Mouse (Mus musculus) liver, postnatal 0 days (tissue): ENCODE data around the gene Ccdc40. TPM values are rescaled to one million over a fixed set of nuclear protein-coding genes. Genes with fewer than 3 reads are reported as not detected.
A peak's percentile ranks its signal among the peaks of the same experiment; 100 is the strongest.

Experiments
- ATAC-seq: fragments of 200-750 bp; cut with Nextera tagmentation; 2 replicates; pipeline ENCODE4 v1.8.0; 2017; ENCODE audit warnings: mild to moderate bottlenecking, moderate library complexity
- DNase-seq: peaks from one replicate; pipeline ENCODE4 v3.0.0-alpha.2; 2016
- H3K27ac ChIP-seq: fragments of 300-500 bp; sonication (generic); 2 replicates; pipeline ENCODE4 v1.5.1; 2014; ENCODE audit warnings: antibody characterized with exemption, moderate library complexity, mild to moderate bottlenecking, low read depth
- H3K27me3 ChIP-seq: fragments of 300-500 bp; sonication (generic); 2 replicates; pipeline ENCODE4 v1.6.1; 2014; ENCODE audit warnings: low read length, control low read depth, mixed read lengths; ENCODE audit not compliant: insufficient read depth
- H3K36me3 ChIP-seq: fragments of 300-500 bp; sonication (generic); replicated peaks from 2 replicates; pipeline ENCODE4 v1.6.1; 2014; ENCODE audit warnings: mild to moderate bottlenecking, control low read depth, low read length, moderate library complexity, mixed read lengths; ENCODE audit not compliant: insufficient read depth
- H3K4me1 ChIP-seq: fragments of 300-500 bp; sonication (generic); 2 replicates; pipeline ENCODE4 v1.6.1; 2014; ENCODE audit warnings: antibody characterized with exemption, mild to moderate bottlenecking, control low read depth; ENCODE audit not compliant: insufficient read depth
- H3K4me2 ChIP-seq: fragments of 300-500 bp; sonication (generic); 2 replicates; pipeline ENCODE4 v1.6.1; 2014; ENCODE audit warnings: low read depth, mild to moderate bottlenecking, low read length, moderate library complexity, mixed read lengths
- H3K4me3 ChIP-seq: fragments of 300-500 bp; sonication (generic); 2 replicates; pipeline ENCODE4 v1.5.1; 2014; ENCODE audit warnings: low read depth, low read length
- H3K9ac ChIP-seq: fragments of 300-500 bp; sonication (generic); replicated peaks from 2 replicates; pipeline ENCODE4 v1.6.1; 2014; ENCODE audit warnings: mild to moderate bottlenecking, moderate library complexity
- H3K9me3 ChIP-seq: fragments of 300-500 bp; sonication (generic); 2 replicates; pipeline ENCODE4 v1.6.1; 2016; ENCODE audit warnings: mild to moderate bottlenecking, control low read depth, low read length, mixed read lengths
- CTCF ChIP-seq: sonication (generic); IDR thresholded peaks from 2 replicates; pipeline ENCODE4 v1.5.1; 2016; ENCODE audit warnings: antibody characterized with exemption, low read depth
- EP300 ChIP-seq: IDR thresholded peaks from 2 replicates; pipeline ENCODE4 v1.6.1; 2016; ENCODE audit warnings: antibody characterized with exemption, low read depth, mild to moderate bottlenecking
- WGBS: fragments of 180-500 bp; shearing (Covaris S2); extraction: QIAGEN DNeasy Blood & Tissue Kit; methylation state at CpG from one replicate; pipeline ENCODE4 v1.1.7; 2014; ENCODE audit not compliant: insufficient replicate concordance; 5-methylcytosine and 5-hydroxymethylcytosine counted together
- polyA plus RNA-seq: library from polyadenylated mRNA; unstranded; fragments of >200 nt; fragmentation: Nextera tagmentation; extraction: Ambion mirVana; gene quantifications from 2 replicates; pipeline ENCODE4 v1.2.1, GENCODE M21; 2015

Gene Ccdc40
- polyA plus RNA-seq, 1 experiment from 2014 or later = 0.95 TPM

DNA sequence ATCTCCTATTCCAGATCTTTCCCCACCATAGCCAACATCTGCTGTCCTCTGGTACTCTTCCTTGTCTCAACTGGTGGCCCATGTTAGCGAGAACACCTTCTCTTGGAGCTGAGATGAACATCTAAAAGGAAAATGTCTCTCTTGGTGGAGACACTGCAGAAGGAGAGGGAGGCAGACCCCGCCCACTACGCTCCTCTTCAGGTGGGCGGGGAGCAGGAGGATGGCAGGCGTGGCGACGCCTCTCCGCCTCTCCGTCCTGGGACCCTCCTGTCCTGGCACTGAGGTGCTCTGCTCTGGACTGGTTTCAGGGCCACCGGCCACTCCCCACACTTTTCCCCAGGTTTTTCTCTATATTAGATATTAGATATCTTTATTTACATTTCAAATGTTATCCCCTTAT, 82.2 kb downstream of the Ccdc40 start:
- TF ChIP-seq EP300 (no peak), CTCF (no peak)
- Histone ChIP-seq H3K27ac (no peak overlapping the region), H3K27me3 (0 out of 2 replicates have a peak, but pooled peaks cover 4% of the 10 kb centered on the region), H3K4me2 (no peak overlapping the region), H3K4me3 (no peak overlapping the region), H3K4me1 (no peaks in the 10 kb centered on the region), H3K36me3 (no peaks in the 10 kb centered on the region), H3K9ac (no peak overlapping the region), H3K9me3 (no peaks in the 10 kb centered on the region)
- WGBS = 22% methylated on average over 10 of the region's 10 CpGs
- DNase-seq = no peak
- ATAC-seq = no peak

DNA sequence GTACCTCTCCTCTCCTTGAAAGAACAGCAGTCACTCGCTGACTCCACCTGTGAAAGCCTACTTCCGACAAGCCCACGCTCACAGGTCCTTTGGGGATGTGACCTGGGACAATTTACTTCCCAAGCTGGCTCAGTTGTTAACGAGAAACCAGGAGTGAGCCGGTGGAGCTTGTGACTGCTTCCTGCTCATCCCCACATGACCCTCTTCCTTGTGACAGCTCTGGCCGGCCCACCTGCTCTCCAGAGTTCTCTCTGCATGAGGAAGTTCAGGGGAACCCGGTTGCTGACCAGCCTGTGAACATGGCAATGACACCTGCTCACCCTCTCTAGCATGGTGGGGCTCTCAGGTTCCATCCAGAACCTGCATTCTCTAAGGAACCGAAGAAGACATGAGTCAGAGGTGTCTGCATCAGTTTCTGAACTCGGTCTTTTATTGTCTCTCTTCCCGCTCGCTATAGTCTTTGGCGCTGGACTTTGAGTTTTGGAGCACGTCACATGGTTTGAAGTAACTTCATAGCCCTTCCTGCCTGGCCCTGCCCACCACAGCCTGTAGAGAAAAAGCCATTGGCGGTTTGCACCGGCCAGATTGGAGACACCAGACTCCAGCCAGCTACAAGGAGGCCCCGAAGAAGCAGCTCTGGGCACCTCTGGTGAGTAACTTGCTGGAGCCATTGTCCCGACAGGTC, 86.0 kb downstream of the Ccdc40 start:
- H3K36me3 ChIP-seq = no peaks in the 10 kb centered on the region
- 0 out of 2 replicates have a peak, but pooled peaks cover 4% of the 10 kb centered on the region for H3K27me3 ChIP-seq
- TF ChIP-seq EP300 (no peak), CTCF (no peak)
- H3K9ac ChIP-seq = no peak overlapping the region
- H3K4me2 ChIP-seq = peak overlapping the region; percentile 45
- peak; percentile 62 for ATAC-seq
- H3K4me3 ChIP-seq = no peak overlapping the region
- no peak for DNase-seq
- H3K4me1 ChIP-seq = no peaks in the 10 kb centered on the region
- no peaks in the 10 kb centered on the region for H3K9me3 ChIP-seq
- peak overlapping the region; percentile 16; the same call in 1 of the 2 replicates for H3K27ac ChIP-seq
- 51% methylated on average over 17 of the region's 17 CpGs for WGBS

Other genes starting within 250 kb of the Ccdc40 start
- gene Enpp7, start 240.4 kb upstream of the Ccdc40 start, polyA plus RNA-seq = not detected in 2 replicates
- 1.9 and 2.0 TPM in 2 replicates for gene Cbx2, start 205.6 kb upstream of the Ccdc40 start, polyA plus RNA-seq
- gene Cbx8, start 187.6 kb upstream of the Ccdc40 start, polyA plus RNA-seq = 3.1 and 3.9 TPM in 2 replicates
- gene Cbx4, start 142.4 kb upstream of the Ccdc40 start, polyA plus RNA-seq = 2.8 and 4.7 TPM in 2 replicates
- gene Tbc1d16, start 73 bp upstream of the Ccdc40 start, polyA plus RNA-seq = 1.0 and 1.5 TPM in 2 replicates
- 28.6 and 29.0 TPM in 2 replicates for gene Gaa, start 39.3 kb downstream of the Ccdc40 start, polyA plus RNA-seq
- 119 and 125 TPM in 2 replicates for gene Eif4a3, start 71.5 kb downstream of the Ccdc40 start, polyA plus RNA-seq
- gene Card14, start 79.2 kb downstream of the Ccdc40 start, polyA plus RNA-seq = 0.06 and 0.09 TPM in 2 replicates
- gene Sgsh, start 127.0 kb downstream of the Ccdc40 start, polyA plus RNA-seq = 4.1 and 4.2 TPM in 2 replicates
- 2.1 and 2.2 TPM in 2 replicates for gene Slc26a11, start 127.0 kb downstream of the Ccdc40 start, polyA plus RNA-seq
- gene Rnf213, start 164.5 kb downstream of the Ccdc40 start, polyA plus RNA-seq = 6.6 and 7.4 TPM in 2 replicates